Mouse (Mus musculus): ENCODE measurements around the gene Cldn19. TPM values are rescaled to one million over a fixed set of nuclear protein-coding genes. Genes with fewer than 3 reads are reported as not detected.

Gene Cldn19
- polyA plus RNA-seq (2015; fragmentation: Nextera tagmentation; extraction: Ambion mirVana) = 22.4 and 24.4 TPM in 2 replicates

GRCm38 (mm10) chr4:119255351-119255750 lies at the start of gene Cldn19:
Gene Cldn19, plus strand, starts transcription at chr4:119255414.
- Histone ChIP-seq H3K27me3 (ENCODE audit: insufficient read depth, low read length) (no peaks in the 10 kb centered on the region), H3K36me3 (ENCODE audit: insufficient read depth, low read length) (no peaks in the 10 kb centered on the region), H3K4me1 (ENCODE audit: insufficient read depth, low read length) (peaks cover 35% of the 10 kb centered on the region), H3K4me3 (ENCODE audit: low read length) (peak within 1 kb of the TSS; percentile 29), H3K9me3 (ENCODE audit: low read length) (no peaks in the 10 kb centered on the region), H3K4me2 (replicated peaks; ENCODE audit: low read depth, low read length) (peak within 1 kb of the TSS; percentile 30), H3K27ac (ENCODE audit: low read length) (peak within 1 kb of the TSS; percentile 94), H3K9ac (replicated peaks; ENCODE audit: low read length) (peak within 1 kb of the TSS; percentile 56)
- no peak for ATAC-seq (ENCODE audit: low FRiP score, low TSS enrichment)
- WGBS = 74% methylated on average over 12 of the region's 12 CpGs

GRCm38 (mm10) chr4:119216667-119217066 lies 38.5 kb upstream of the Cldn19 start:
- H3K9me3 ChIP-seq (ENCODE audit: low read length) = no peaks in the 10 kb centered on the region
- no peak overlapping the region for H3K9ac ChIP-seq (replicated peaks; ENCODE audit: low read length)
- H3K27ac ChIP-seq (ENCODE audit: low read length) = no peak overlapping the region
- H3K27me3 ChIP-seq (ENCODE audit: insufficient read depth, low read length) = no peaks in the 10 kb centered on the region
- no peak; the same call in 1 of the 2 replicates for ATAC-seq (ENCODE audit: low FRiP score, low TSS enrichment)
- WGBS = 53% methylated on average over 8 of the region's 8 CpGs
- no peaks in the 10 kb centered on the region for H3K36me3 ChIP-seq (ENCODE audit: insufficient read depth, low read length)
- H3K4me2 ChIP-seq (replicated peaks; ENCODE audit: low read depth, low read length) = no peak overlapping the region
- no peak overlapping the region for H3K4me3 ChIP-seq (ENCODE audit: low read length)
- peaks cover 15% of the 10 kb centered on the region for H3K4me1 ChIP-seq (ENCODE audit: insufficient read depth, low read length)

- Histone ChIP-seq H3K4me3 (ENCODE audit: low read length) (no peak within 1 kb of the TSS), H3K4me1 (ENCODE audit: insufficient read depth, low read length) (peaks cover 15% of the 10 kb centered on the region), H3K9ac (replicated peaks; ENCODE audit: low read length) (no peak within 1 kb of the TSS), H3K4me2 (replicated peaks; ENCODE audit: low read depth, low read length) (no peak within 1 kb of the TSS), H3K9me3 (ENCODE audit: low read length) (no peaks in the 10 kb centered on the region), H3K36me3 (ENCODE audit: insufficient read depth, low read length) (no peaks in the 10 kb centered on the region), H3K27me3 (ENCODE audit: insufficient read depth, low read length) (no peaks in the 10 kb centered on the region), H3K27ac (ENCODE audit: low read length) (no peak within 1 kb of the TSS)
- ATAC-seq (ENCODE audit: low FRiP score, low TSS enrichment) = peak; percentile 61
- 11% methylated on average over 11 of the region's 11 CpGs for WGBS
Observed at GRCm38 (mm10) chr4:119218169-119218568, 37.0 kb upstream of the Cldn19 start, which contains the start of gene Tmem269. Gene Tmem269, minus strand, starts transcription at chr4:119218217.

- Histone ChIP-seq H3K4me1 (ENCODE audit: insufficient read depth, low read length) (no peaks in the 10 kb centered on the region), H3K27ac (ENCODE audit: low read length) (no peak overlapping the region), H3K4me3 (ENCODE audit: low read length) (no peak overlapping the region), H3K9ac (replicated peaks; ENCODE audit: low read length) (no peak overlapping the region), H3K27me3 (ENCODE audit: insufficient read depth, low read length) (no peaks in the 10 kb centered on the region), H3K9me3 (ENCODE audit: low read length) (no peaks in the 10 kb centered on the region), H3K4me2 (replicated peaks; ENCODE audit: low read depth, low read length) (no peak overlapping the region), H3K36me3 (ENCODE audit: insufficient read depth, low read length) (peaks cover 45% of the 10 kb centered on the region)
- no peak for ATAC-seq (ENCODE audit: low FRiP score, low TSS enrichment)
- WGBS = 78% methylated on average over 1 of the region's 1 CpGs
Observed at GRCm38 (mm10) chr4:119223696-119224095, 31.5 kb upstream of the Cldn19 start.

GRCm38 (mm10) chr4:119224534-119224933 lies 30.7 kb upstream of the Cldn19 start:
- Histone ChIP-seq H3K9ac (replicated peaks; ENCODE audit: low read length) (no peak overlapping the region), H3K9me3 (ENCODE audit: low read length) (no peaks in the 10 kb centered on the region), H3K4me2 (replicated peaks; ENCODE audit: low read depth, low read length) (no peak overlapping the region), H3K27ac (ENCODE audit: low read length) (no peak overlapping the region), H3K4me1 (ENCODE audit: insufficient read depth, low read length) (no peaks in the 10 kb centered on the region), H3K36me3 (ENCODE audit: insufficient read depth, low read length) (peaks cover 45% of the 10 kb centered on the region), H3K27me3 (ENCODE audit: insufficient read depth, low read length) (no peaks in the 10 kb centered on the region), H3K4me3 (ENCODE audit: low read length) (no peak overlapping the region)
- 93% methylated on average over 3 of the region's 3 CpGs for WGBS
- no peak for ATAC-seq (ENCODE audit: low FRiP score, low TSS enrichment)

GRCm38 (mm10) chr4:119225719-119226118 lies 29.5 kb upstream of the Cldn19 start:
- WGBS = 90% methylated on average over 9 of the region's 9 CpGs
- no peaks in the 10 kb centered on the region for H3K4me1 ChIP-seq (ENCODE audit: insufficient read depth, low read length)
- no peak overlapping the region for H3K9ac ChIP-seq (replicated peaks; ENCODE audit: low read length)
- no peak overlapping the region for H3K4me3 ChIP-seq (ENCODE audit: low read length)
- no peak overlapping the region for H3K4me2 ChIP-seq (replicated peaks; ENCODE audit: low read depth, low read length)
- H3K27ac ChIP-seq (ENCODE audit: low read length) = no peak overlapping the region
- H3K27me3 ChIP-seq (ENCODE audit: insufficient read depth, low read length) = no peaks in the 10 kb centered on the region
- ATAC-seq (ENCODE audit: low FRiP score, low TSS enrichment) = no peak
- H3K9me3 ChIP-seq (ENCODE audit: low read length) = no peaks in the 10 kb centered on the region
- H3K36me3 ChIP-seq (ENCODE audit: insufficient read depth, low read length) = peaks cover 45% of the 10 kb centered on the region

- Histone ChIP-seq H3K4me3 (ENCODE audit: low read length) (no peak overlapping the region), H3K9me3 (ENCODE audit: low read length) (no peaks in the 10 kb centered on the region), H3K4me2 (replicated peaks; ENCODE audit: low read depth, low read length) (no peak overlapping the region), H3K27me3 (ENCODE audit: insufficient read depth, low read length) (no peaks in the 10 kb centered on the region), H3K9ac (replicated peaks; ENCODE audit: low read length) (no peak overlapping the region), H3K4me1 (ENCODE audit: insufficient read depth, low read length) (peaks cover 5% of the 10 kb centered on the region), H3K36me3 (ENCODE audit: insufficient read depth, low read length) (peaks cover 45% of the 10 kb centered on the region), H3K27ac (ENCODE audit: low read length) (no peak overlapping the region)
- no peak for ATAC-seq (ENCODE audit: low FRiP score, low TSS enrichment)
- WGBS = 94% methylated on average over 11 of the region's 11 CpGs
Observed at GRCm38 (mm10) chr4:119226751-119227150, 28.5 kb upstream of the Cldn19 start.

- Histone ChIP-seq H3K9ac (replicated peaks; ENCODE audit: low read length) (peak within 1 kb of the TSS; percentile 87), H3K4me2 (replicated peaks; ENCODE audit: low read depth, low read length) (peak within 1 kb of the TSS; percentile 93), H3K27ac (ENCODE audit: low read length) (peak within 1 kb of the TSS; percentile 65), H3K27me3 (ENCODE audit: insufficient read depth, low read length) (no peaks in the 10 kb centered on the region), H3K4me1 (ENCODE audit: insufficient read depth, low read length) (peaks cover 17% of the 10 kb centered on the region), H3K9me3 (ENCODE audit: low read length) (no peaks in the 10 kb centered on the region), H3K36me3 (ENCODE audit: insufficient read depth, low read length) (peaks cover 19% of the 10 kb centered on the region), H3K4me3 (ENCODE audit: low read length) (peak within 1 kb of the TSS; percentile 95)
- WGBS = under 1% methylated on average over 70 of the region's 71 CpGs
- ATAC-seq (ENCODE audit: low FRiP score, low TSS enrichment) = peak; percentile 97
Observed at GRCm38 (mm10) chr4:119232410-119233255, 22.6 kb upstream of the Cldn19 start, which contains the start of the genes AU022252 and P3h1. Gene AU022252, minus strand, starts transcription at chr4:119232712. Gene P3h1, plus strand, starts transcription at chr4:119232915.

GRCm38 (mm10) chr4:119233256-119233901 lies 21.8 kb upstream of the Cldn19 start:
- peak overlapping the region; percentile 65 for H3K27ac ChIP-seq (ENCODE audit: low read length)
- WGBS = under 1% methylated on average over 36 of the region's 36 CpGs
- peak overlapping the region; percentile 95 for H3K4me3 ChIP-seq (ENCODE audit: low read length)

More at GRCm38 (mm10) chr4:119233256-119233901, 21.8 kb upstream of the Cldn19 start:
- H3K9ac ChIP-seq (replicated peaks; ENCODE audit: low read length) = peak overlapping the region; percentile 80
- H3K4me1 ChIP-seq (ENCODE audit: insufficient read depth, low read length) = peaks cover 17% of the 10 kb centered on the region
- ATAC-seq (ENCODE audit: low FRiP score, low TSS enrichment) = peak; percentile 59
- no peaks in the 10 kb centered on the region for H3K27me3 ChIP-seq (ENCODE audit: insufficient read depth, low read length)
- peaks cover 12% of the 10 kb centered on the region for H3K36me3 ChIP-seq (ENCODE audit: insufficient read depth, low read length)
- H3K9me3 ChIP-seq (ENCODE audit: low read length) = no peaks in the 10 kb centered on the region
- H3K4me2 ChIP-seq (replicated peaks; ENCODE audit: low read depth, low read length) = peak overlapping the region; percentile 93

All from kidney, embryonic 16.5 days (tissue).